Mouse (Mus musculus) small intestine, adult 2 months (tissue): ENCODE data around the gene Fbp1. TPM values are rescaled to one million over a fixed set of nuclear protein-coding genes. Genes with fewer than 3 reads are reported as not detected.
"Not testable (repeated sequence)": the region's sequence is repeated elsewhere in the genome, so short reads cannot be mapped to it uniquely, and the experiment has no call there.

Source experiments
- H3K27ac ChIP-seq: fragments of 200-500 bp; 2 replicates; pipeline ENCODE4 v1.5.1; 2012; ENCODE audit warnings: low read depth, low read length, control low read depth, inconsistent platforms; ENCODE audit not compliant: insufficient read depth
- H3K27me3 ChIP-seq: fragments of 200-500 bp; 2 replicates; pipeline ENCODE4 v1.6.1; 2012; ENCODE audit warnings: mild to moderate bottlenecking, moderate library complexity, low read length, inconsistent platforms; ENCODE audit not compliant: control insufficient read depth, insufficient read depth
- H3K36me3 ChIP-seq: fragments of 200-500 bp; 2 replicates; pipeline ENCODE4 v1.6.1; 2012; ENCODE audit warnings: mild to moderate bottlenecking, low read length, control low read depth, inconsistent platforms; ENCODE audit not compliant: control insufficient read depth, insufficient read depth
- H3K4me1 ChIP-seq: fragments of 200-500 bp; 2 replicates; pipeline ENCODE4 v1.6.1; 2012; ENCODE audit warnings: low read length, inconsistent platforms, mixed read lengths; ENCODE audit not compliant: control insufficient read depth, insufficient read depth, insufficient read length
- H3K4me3 ChIP-seq: fragments of 200-500 bp; 2 replicates; pipeline ENCODE4 v1.5.1; 2012; ENCODE audit warnings: low read depth, mild to moderate bottlenecking, control low read depth, inconsistent platforms, low read length, moderate library complexity
- CTCF ChIP-seq: fragments of 200-500 bp; IDR thresholded peaks from 2 replicates; pipeline ENCODE4 v1.5.1; 2012; ENCODE audit warnings: low read depth, mild to moderate bottlenecking, control low read depth, inconsistent platforms, low read length, moderate library complexity, mixed read lengths; ENCODE audit not compliant: insufficient replicate concordance, insufficient read length; ENCODE audit errors: extremely low read depth
- POLR2A ChIP-seq: fragments of 200-500 bp; IDR thresholded peaks from 2 replicates; pipeline ENCODE4 v1.6.1; 2012; ENCODE audit warnings: low read depth, mild to moderate bottlenecking, control low read depth, inconsistent platforms, low read length, moderate library complexity
- WGBS: fragments of 180-500 bp; shearing (Covaris S2); methylation state at CpG from one replicate; pipeline ENCODE4 v1.1.7; 2018; 5-methylcytosine and 5-hydroxymethylcytosine counted together
- polyA plus RNA-seq: library from polyadenylated mRNA; depleted of rRNA; stranded (reverse); fragments of >200 nt; gene quantifications from 2 replicates; pipeline ENCODE4 v1.2.3, GENCODE M21; 2012; rRNA removed

Gene Fbp1
- polyA plus RNA-seq, 1 experiment, result 21.9 TPM

DNA sequence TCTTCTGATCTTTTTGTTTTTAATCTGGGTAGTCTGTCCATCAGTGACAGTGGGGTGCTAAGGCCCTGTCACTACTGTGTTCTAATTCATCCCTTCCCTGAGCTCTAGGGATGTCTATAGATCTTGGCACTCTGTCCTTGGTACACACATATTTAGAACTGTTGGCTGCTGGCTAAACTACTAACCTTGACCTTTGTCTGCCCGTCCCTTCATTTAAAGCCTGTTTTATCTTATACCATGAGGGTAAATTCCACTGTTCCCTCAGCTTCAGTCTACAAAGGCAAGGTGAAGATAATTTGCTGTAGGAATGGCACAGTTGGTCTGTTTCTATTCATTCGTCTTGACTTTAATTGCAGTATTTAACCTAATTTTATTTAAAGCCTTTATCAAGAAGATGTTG lies 55.8 kb downstream of the Fbp1 start:
- Histone ChIP-seq H3K4me3 (no peak overlapping the region), H3K27ac (peak overlapping the region; percentile 62; the same call in 1 of the 2 replicates), H3K27me3 (no peaks in the 10 kb centered on the region), H3K4me1 (peaks cover 4% of the 10 kb centered on the region), H3K36me3 (peaks cover 15% of the 10 kb centered on the region)
- WGBS, result 31% methylated on average over 2 of the region's 2 CpGs
- no peak for TF ChIP-seq CTCF
- no peak for TF ChIP-seq POLR2A

GRCm38 (mm10) chr13:62815705-62816104 lies 72.4 kb downstream of the Fbp1 start:
- not testable (repeated sequence) for H3K27me3 ChIP-seq, H3K4me1 ChIP-seq, H3K36me3 ChIP-seq, H3K4me3 ChIP-seq, H3K27ac ChIP-seq
- 84% methylated on average over 3 of the region's 3 CpGs for WGBS

Other genes starting within 250 kb of the Fbp1 start
- 0.08 and 0.09 TPM in 2 replicates for gene Platr25, start 127.6 kb downstream of the Fbp1 start, polyA plus RNA-seq
- gene Gm5141, start 102.5 kb downstream of the Fbp1 start, polyA plus RNA-seq, result not detected in 2 replicates
- gene Fbp2, start 29.9 kb downstream of the Fbp1 start, polyA plus RNA-seq, result 62.5 and 184 TPM in 2 replicates
- 30.9 and 48.4 TPM in 2 replicates for gene 2010111I01Rik, start 76.6 kb upstream of the Fbp1 start, polyA plus RNA-seq